ENCODE assay signal across 7 mouse cellular contexts in genomic region chr13:12255911-12256705, GRCm38 (mm10). TPM values are rescaled to one million over a fixed set of nuclear protein-coding genes. Genes with fewer than 3 reads are reported as not detected.
DNase-seq lines count a peak whose midpoint lies in the region; ATAC-seq and TF ChIP-seq lines count a peak whose summit lies in the region.

No protein-coding gene starts in this region.

- H3K9me3 ChIP-seq in lung, embryonic 15.5 days: no peaks in the 10 kb centered on the region
- peaks cover 8% of the 10 kb centered on the region; the same call in 1 of the 2 replicates for H3K9me3 ChIP-seq in limb, embryonic 12.5 days
- H3K9me3 ChIP-seq in stomach, embryonic 14.5 days (ENCODE audit: control insufficient read depth, low read depth, low read length): no peaks in the 10 kb centered on the region

- no peak overlapping the region for H3K27ac ChIP-seq in lung, embryonic 15.5 days
- peak overlapping the region; percentile 63 for H3K27ac ChIP-seq in embryonic fibroblast, embryonic 13.5 days (ENCODE audit: insufficient read depth, low read length)
- no peak overlapping the region for H3K27ac ChIP-seq in limb, embryonic 12.5 days
- no peak overlapping the region for H3K27ac ChIP-seq in stomach, embryonic 14.5 days (ENCODE audit: low read length)

- no peaks in the 10 kb centered on the region for H3K27me3 ChIP-seq in lung, embryonic 15.5 days
- no peaks in the 10 kb centered on the region for H3K27me3 ChIP-seq in limb, embryonic 12.5 days
- H3K27me3 ChIP-seq in stomach, embryonic 14.5 days (ENCODE audit: control insufficient read depth, insufficient read depth, low read length): no peaks in the 10 kb centered on the region

- 71% methylated on average over 3 of the region's 3 CpGs for WGBS in lung, embryonic 15.5 days
- WGBS in lung, adult 2 months: 51% methylated on average over 3 of the region's 3 CpGs
- WGBS in limb, embryonic 12.5 days: 78% methylated on average over 3 of the region's 3 CpGs
- WGBS in stomach, embryonic 14.5 days: 57% methylated on average over 3 of the region's 3 CpGs

- peak overlapping the region; percentile 82; the same call in 1 of the 2 replicates for H3K9ac ChIP-seq in lung, embryonic 15.5 days
- no peak overlapping the region for H3K9ac ChIP-seq in limb, embryonic 12.5 days (replicated peaks)
- H3K9ac ChIP-seq in stomach, embryonic 14.5 days (replicated peaks; ENCODE audit: low read depth, low read length): no peak overlapping the region

- ATAC-seq in lung, embryonic 15.5 days (ENCODE audit: borderline replicate concordance, extremely low read depth, low FRiP score, low TSS enrichment): no peak
- ATAC-seq in limb, embryonic 12.5 days (ENCODE audit: insufficient number of reproducible peaks, insufficient read depth, low FRiP score, low TSS enrichment, low read depth): no peak
- ATAC-seq in stomach, embryonic 14.5 days (ENCODE audit: insufficient number of reproducible peaks, insufficient read depth, low FRiP score, low read depth): no peak

- no peak for TF ChIP-seq POLR2A in lung, adult 2 months (IDR thresholded peaks at IDR 0.05; ENCODE audit: borderline replicate concordance, extremely low read depth, low read depth, low read length)
- TF ChIP-seq POLR2A in embryonic fibroblast, embryonic 13.5 days (IDR thresholded peaks at IDR 0.05; ENCODE audit: low read depth, low read length): no peak

- peak overlapping the region; percentile 64 for H3K4me2 ChIP-seq in lung, embryonic 15.5 days
- H3K4me2 ChIP-seq in limb, embryonic 12.5 days: peak overlapping the region; percentile 60
- peak overlapping the region; percentile 55 for H3K4me2 ChIP-seq in stomach, embryonic 14.5 days (replicated peaks; ENCODE audit: low read depth, low read length)

- TF ChIP-seq CTCF in lung, adult 2 months (IDR thresholded peaks at IDR 0.05; ENCODE audit: insufficient read depth, low read length): no peak
- no peak for TF ChIP-seq CTCF in embryonic fibroblast, embryonic 13.5 days (IDR thresholded peaks at IDR 0.05; ENCODE audit: borderline replicate concordance, insufficient read depth, low read length)

- 0 out of 2 replicates have a peak, but pooled peaks cover 3% of the 10 kb centered on the region for H3K36me3 ChIP-seq in lung, embryonic 15.5 days
- H3K36me3 ChIP-seq in limb, embryonic 12.5 days: peaks cover 16% of the 10 kb centered on the region; the same call in 1 of the 2 replicates
- H3K36me3 ChIP-seq in stomach, embryonic 14.5 days (ENCODE audit: control insufficient read depth, insufficient read depth, low read length): 0 out of 2 replicates have a peak, but pooled peaks cover 3% of the 10 kb centered on the region

- no peak for DNase-seq in lung, adult 2 months
- DNase-seq in gastrocnemius, postnatal 4 days (ENCODE audit: low spot score in 2 of 2): no peak
- DNase-seq in layer of hippocampus, postnatal 14 days (ENCODE audit: low spot score in 2 of 2): no peak

- peak overlapping the region; percentile 91 for H3K4me3 ChIP-seq in lung, embryonic 15.5 days
- H3K4me3 ChIP-seq in lung, adult 2 months (replicated peaks; ENCODE audit: extremely low read depth, low read depth, low read length): no peak overlapping the region
- peak overlapping the region; percentile 83 for H3K4me3 ChIP-seq in embryonic fibroblast, embryonic 13.5 days (ENCODE audit: insufficient read depth, low read length)
- peak overlapping the region; percentile 75 for H3K4me3 ChIP-seq in limb, embryonic 12.5 days (replicated peaks)
- peak overlapping the region; percentile 64; the same call in 1 of the 2 replicates for H3K4me3 ChIP-seq in stomach, embryonic 14.5 days (ENCODE audit: low read depth, low read length)

- H3K4me1 ChIP-seq in lung, embryonic 15.5 days: peaks cover 9% of the 10 kb centered on the region
- H3K4me1 ChIP-seq in lung, adult 2 months (ENCODE audit: control insufficient read depth, insufficient read depth, low read length): no peaks in the 10 kb centered on the region; the same call in 1 of the 2 replicates
- peaks cover 8% of the 10 kb centered on the region for H3K4me1 ChIP-seq in embryonic fibroblast, embryonic 13.5 days (ENCODE audit: control insufficient read depth, insufficient read depth, low read length)
- H3K4me1 ChIP-seq in limb, embryonic 12.5 days (replicated peaks): peaks cover 20% of the 10 kb centered on the region
- H3K4me1 ChIP-seq in stomach, embryonic 14.5 days (ENCODE audit: control insufficient read depth, insufficient read depth, low read length): 0 out of 2 replicates have a peak, but pooled peaks cover 8% of the 10 kb centered on the region

RNA-seq across cellular contexts. Expression of gene Mtr, which starts 1.8 kb away (rescaled TPM):
- 15.4 and 17.1 TPM in 2 replicates for polyA plus RNA-seq in lung, embryonic 15.5 days (2015; fragmentation: Nextera tagmentation; extraction: Ambion mirVana)
- polyA plus RNA-seq in lung, adult 2 months (2012; rRNA removed): 5.7 and 7.5 TPM in 2 replicates
- 25.7 and 26.5 TPM in 2 replicates for polyA plus RNA-seq in embryonic fibroblast, embryonic 13.5 days (2011; ENCODE audit: insufficient read length, low read depth, missing spikeins)
- 24.5 and 25.6 TPM in 2 replicates for polyA plus RNA-seq in limb, embryonic 12.5 days (2016; fragmentation: Nextera tagmentation; extraction: Ambion mirVana)
- 17.4 and 18.1 TPM in 2 replicates for polyA plus RNA-seq in stomach, embryonic 14.5 days (2014; fragmentation: Nextera tagmentation; extraction: Ambion mirVana)
- 10 to 100 TPM; 30.9 to 38.1 TPM for total RNA-seq in gastrocnemius, postnatal 4 days (2021)
- total RNA-seq in layer of hippocampus, postnatal 14 days (2021): 10 to 100 TPM; 17.9 to 18.3 TPM
